Mouse (Mus musculus) heart, adult 8-10 months (tissue): ENCODE measurements around the gene Gal3st2. TPM values are rescaled to one million over a fixed set of nuclear protein-coding genes. Genes with fewer than 3 reads are reported as not detected.
"Not testable (repeated sequence)": the region's sequence is repeated elsewhere in the genome, so short reads cannot be mapped to it uniquely, and the experiment has no call there.

ENCODE experiments used
- DNase-seq: peaks from one replicate; pipeline ENCODE4 v3.0.0; 2022; ENCODE audit warnings: low spot score
- total RNA-seq, 4 experiments: library from RNA; stranded (reverse); gene quantifications; 2 replicates each; pipeline ENCODE4 v1.2.4; 2022

Gene Gal3st2
- under 1 TPM; 0.28 to 0.60 (median 0.50) TPM for total RNA-seq

DNA sequence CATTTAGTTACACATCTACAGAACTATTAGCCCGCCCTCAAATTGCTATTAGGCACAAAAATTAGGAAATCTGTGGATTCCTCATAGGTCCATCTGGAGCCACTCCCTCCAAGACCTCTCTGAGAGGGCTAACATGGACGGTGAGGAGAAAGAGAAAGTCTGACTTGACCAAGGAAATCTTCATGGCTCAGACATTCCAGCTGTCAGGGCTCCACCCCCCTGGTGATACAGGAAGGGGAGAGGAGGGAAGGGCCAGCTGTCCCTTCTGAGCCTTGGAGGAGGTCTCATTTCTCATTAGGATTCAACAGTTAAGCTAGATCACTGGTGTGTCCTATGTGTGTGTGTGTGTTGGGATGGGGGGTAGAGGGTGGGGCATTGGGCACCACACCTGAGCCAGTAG, at the start of gene Gal3st2:
Gal3st2 (plus strand) TSS at position 259 of the 400 bp plus-strand sequence.
- DNase-seq = not testable (repeated sequence)

DNA sequence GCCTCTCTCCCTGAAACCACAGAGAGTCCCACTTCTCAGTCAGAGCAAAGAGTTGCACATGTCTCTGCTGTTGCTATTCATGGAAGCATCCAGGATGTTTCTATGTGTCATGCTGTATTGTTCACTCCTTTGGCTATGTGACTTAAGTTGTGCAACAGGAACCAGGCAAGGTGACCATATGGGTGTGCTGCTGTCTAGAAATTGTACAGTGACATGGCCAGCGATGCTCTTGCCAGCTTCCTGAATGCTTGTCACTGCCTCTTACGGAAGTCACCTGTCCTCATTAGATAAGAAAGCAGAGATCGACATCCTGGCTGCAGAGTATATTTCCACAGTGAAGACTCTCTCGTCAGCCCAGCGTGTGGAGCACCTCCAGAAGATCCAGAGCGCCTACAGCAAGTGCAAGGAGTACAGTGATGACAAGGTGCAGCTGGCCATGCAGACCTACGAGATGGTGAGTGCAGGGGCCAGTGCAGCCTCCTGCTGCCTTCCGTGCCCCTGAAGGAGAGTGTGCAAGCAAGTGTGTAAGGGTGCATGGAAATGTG, 49.5 kb upstream of the Gal3st2 start:
- DNase-seq = no peak

GRCm38 (mm10) chr1:93817823-93818532, 43.1 kb upstream of the Gal3st2 start:
- no peak for DNase-seq

DNA sequence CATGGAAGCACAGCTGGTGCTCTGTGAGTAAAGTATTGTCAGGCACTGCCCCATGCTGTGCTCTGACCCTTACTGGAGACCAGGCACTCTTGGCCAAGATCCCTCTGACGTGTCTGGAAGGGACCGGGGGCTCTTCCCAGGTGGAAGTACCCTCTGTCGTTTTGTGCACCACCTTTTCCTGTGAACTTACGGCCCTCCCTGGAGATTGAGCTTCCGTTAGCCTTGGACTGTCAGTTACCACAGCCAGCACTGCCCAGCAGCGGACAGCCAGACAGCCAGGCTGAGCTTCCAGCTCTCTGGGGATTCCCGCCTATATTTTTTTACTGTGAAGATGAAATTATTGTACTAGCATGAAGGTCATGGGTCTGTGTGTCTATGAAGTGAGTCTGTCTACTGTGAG, 42.4 kb upstream of the Gal3st2 start:
- no peak for DNase-seq

GRCm38 (mm10) chr1:93823796-93824495, 37.2 kb upstream of the Gal3st2 start:
- no peak for DNase-seq

GRCm38 (mm10) chr1:93824609-93825008, 36.5 kb upstream of the Gal3st2 start, which contains the start of gene D2hgdh:
Gene D2hgdh (plus strand): TSS chr1:93824909.
- DNase-seq = no peak

DNA sequence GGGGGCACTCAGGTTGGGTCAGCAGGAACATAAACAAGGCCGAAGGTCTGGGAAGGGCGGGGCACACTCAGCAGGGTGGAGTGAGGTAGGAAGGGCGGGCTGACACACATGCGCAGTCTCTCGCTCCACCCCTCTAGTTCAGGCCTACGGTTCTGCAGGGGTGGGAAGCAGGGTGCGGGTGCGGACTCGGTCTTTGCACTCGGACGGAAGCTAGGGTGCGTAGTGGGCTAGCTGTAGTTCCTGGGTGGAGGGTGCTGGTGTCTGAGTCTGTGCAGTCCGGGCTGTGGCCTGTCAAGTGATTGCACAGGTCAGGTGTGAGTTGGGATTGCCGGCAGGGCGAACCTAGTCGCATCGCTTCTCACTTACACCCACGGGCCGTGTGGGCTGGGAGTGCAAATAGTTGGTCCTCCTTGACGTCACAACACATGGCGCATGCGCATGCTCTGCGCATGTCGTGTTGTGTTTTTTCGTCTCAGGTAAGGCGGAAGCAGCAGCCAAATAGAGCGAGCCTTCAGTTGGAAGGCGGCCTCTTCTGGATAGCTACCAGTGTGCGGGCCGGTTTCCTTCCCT, 35.9 kb upstream of the Gal3st2 start:
- peak; percentile 96 for DNase-seq

DNA sequence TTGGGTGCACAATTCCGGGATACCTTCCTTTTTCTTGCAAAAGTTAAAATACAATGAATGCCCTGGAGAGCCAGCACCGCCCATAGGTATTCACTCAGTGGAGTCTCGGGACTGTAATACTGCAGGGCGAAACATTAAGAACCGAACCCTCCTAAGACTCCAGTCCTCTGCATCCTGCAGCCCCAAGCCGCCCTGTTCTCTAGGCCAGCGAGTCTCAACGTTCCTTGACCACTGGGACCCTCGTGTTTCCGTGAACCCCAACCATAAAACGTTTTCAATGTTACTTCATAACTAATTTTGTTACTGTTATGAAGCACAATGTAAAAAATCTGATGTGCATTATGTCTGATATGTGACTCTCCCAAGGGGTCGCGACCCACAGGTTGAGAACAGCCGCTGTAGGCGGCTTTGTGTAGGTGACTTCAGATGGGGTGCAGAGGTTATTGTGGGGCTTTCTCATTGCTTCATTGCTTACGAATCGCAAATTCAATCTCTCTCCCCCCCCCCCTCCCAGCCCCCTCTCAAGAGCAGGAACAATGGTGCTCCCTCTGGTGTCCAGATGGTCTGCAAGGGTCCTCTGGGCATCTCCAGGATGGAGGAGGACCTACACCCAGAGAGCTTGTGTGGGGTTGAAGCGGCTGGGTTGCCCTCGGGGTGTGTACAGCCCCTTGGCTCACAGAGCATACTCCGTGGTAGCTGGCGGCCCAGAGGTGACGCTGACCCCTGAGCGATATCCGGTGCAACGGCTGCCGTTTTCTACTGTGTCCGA, 35.2 kb upstream of the Gal3st2 start:
- DNase-seq = no peak

- DNase-seq = no peak
These were observed 34.6 kb upstream of the Gal3st2 start for GRCm38 (mm10) chr1:93826540-93826835.

GRCm38 (mm10) chr1:93832754-93833360, 28.2 kb upstream of the Gal3st2 start:
- not testable (repeated sequence) for DNase-seq

GRCm38 (mm10) chr1:93834671-93835150, 26.4 kb upstream of the Gal3st2 start:
- no peak for DNase-seq

DNA sequence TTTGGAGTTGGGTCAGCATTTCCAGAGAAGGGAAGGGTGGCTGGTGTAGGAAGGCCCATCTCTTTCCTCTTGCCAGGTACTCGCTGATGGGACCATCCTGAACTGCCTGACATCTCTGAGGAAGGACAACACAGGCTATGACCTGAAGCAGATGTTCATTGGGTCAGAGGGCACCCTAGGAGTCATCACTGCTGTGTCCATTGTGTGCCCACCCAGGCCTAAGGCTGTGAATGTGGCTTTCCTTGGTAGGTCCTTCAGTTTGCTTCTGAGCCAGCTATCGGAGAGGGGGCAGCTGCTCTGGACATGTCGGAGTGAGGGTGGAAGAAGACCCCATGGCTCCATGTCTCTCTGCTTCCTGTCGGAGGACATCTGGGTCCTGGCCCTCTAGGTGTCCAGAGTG, 25.9 kb upstream of the Gal3st2 start:
- DNase-seq = no peak

DNA sequence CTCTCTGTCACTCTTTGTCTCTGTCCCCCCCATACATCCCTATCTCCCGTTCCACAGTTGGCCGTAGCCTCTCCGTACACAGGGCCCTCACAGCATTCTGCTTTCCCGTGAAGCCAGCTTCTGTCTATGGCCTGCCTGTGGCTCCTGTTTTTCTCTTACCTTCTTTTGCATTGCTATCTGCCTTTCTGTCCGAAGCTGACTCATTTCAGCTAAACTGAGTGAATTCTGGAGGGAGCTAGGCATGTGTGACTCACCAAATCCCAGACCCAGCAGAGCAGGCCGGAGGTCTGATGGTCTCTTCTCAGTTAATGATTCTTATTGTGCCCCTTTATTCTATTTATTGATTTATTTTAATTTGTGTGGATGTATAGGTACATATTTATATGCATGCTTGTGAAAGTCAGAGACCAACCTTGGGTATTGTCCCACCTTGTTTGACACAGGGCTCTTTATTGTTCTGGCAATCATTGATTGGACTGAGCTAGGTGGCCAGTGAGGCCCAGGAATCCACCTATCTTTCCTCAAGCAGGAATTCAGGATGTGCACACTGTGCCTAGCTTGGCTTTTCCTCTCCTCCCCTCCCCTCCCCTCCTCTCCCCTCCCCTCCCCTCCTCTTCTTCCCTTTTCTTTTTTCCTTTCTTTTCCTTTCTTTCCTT, 25.1 kb upstream of the Gal3st2 start:
- no peak for DNase-seq

- DNase-seq = no peak
These were observed 24.6 kb upstream of the Gal3st2 start for GRCm38 (mm10) chr1:93836532-93836913.

DNA sequence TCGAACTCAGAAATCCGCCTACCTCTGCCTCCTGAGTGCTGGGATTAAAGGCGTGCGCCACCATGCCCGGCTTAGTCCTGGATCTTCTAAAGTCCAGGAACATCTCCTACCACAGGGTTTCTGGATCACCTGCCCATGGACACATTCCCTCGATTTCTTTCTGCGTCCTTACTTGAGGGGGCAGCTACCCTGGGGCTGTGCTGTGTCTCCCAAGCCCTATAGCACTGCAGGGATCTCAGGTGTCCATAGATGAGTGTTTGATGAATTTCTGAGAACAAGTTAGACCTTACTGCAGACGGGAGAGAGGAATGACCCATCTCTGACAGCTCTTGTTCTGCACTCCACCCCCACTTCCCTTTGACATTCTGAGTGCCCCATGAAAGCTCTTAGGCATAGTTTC, 23.8 kb upstream of the Gal3st2 start:
- DNase-seq = no peak

DNA sequence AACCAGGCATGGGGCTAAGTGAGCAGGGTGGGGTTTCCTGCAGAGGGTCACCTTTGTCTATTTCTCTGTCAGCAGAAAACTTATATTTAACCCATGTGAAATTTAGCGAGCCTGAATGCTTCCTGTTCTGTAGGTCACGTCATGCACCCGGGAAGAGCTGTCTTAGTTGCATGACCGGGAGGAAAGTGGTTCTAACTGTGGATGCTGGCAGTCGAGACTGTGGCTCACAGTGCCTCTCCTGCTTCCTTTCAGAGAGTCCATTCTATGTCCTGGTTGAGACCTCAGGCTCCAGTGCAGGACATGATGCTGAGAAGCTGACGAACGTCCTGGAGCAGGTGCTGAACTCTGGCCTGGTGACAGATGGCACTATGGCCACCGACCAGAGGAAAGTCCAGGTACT, 22.5 kb upstream of the Gal3st2 start:
- not testable (repeated sequence) for DNase-seq

DNA sequence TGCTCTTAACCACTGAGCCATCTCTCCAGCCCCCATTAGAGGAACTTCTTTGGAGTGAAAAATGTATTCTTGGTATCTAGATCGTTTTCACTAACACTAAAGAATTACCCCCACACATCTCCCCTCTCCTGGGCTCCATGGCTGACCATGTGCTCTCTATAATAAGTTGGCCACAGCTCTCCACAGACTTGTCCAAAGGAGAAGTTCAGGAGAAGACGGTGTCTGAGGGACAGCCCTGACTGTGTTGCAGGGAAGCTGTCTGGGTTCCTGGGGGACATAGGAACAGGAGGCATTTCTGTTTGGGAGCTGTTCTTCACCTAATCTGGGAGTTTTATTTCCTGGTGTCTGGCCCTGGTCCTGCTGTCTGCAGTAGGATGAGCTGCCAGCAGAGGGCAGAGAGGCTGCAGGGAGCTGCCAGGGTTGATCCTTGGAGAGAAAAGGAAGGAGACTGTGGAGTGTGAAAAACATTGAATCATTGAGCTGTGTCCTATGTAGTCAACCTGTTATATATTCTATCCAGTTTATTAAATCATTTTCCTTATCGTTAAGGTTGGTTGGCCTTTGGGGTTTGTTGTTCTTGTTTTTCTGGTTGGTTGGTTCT, 15.2 kb upstream of the Gal3st2 start:
- not testable (repeated sequence) for DNase-seq

GRCm38 (mm10) chr1:93855790-93856189, 5.3 kb upstream of the Gal3st2 start:
- DNase-seq = not testable (repeated sequence)

DNA sequence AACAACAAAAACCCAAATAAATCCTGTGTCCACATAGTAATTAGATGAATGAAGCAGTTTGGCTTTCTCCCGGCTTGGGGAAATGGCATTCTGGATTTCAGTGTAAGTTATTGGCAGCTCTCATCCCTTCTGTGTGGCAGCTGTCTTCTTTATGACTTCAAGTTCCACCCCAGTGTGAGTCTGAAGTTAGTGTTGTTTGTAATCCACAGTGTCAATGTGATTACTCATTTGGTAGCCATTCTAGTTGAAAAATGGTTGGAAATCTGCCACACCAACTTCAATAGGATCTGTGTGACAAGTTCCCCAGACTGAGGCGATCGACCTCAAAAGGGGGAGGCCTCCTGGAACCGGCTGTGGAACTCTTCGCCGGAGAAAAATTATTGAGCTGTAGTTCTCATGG, 3.7 kb upstream of the Gal3st2 start:
- no peak for DNase-seq

GRCm38 (mm10) chr1:93857991-93858390, 3.1 kb upstream of the Gal3st2 start:
- DNase-seq = no peak
